Mouse (Mus musculus) ES-E14 (cell line): ENCODE data around the gene Sirt3.

Experiments
- CHD2 ChIP-seq: IDR thresholded peaks from 2 replicates; pipeline ENCODE4 v1.6.1; 2014; ENCODE audit warnings: mild to moderate bottlenecking, low read depth, low read length, inconsistent platforms
- HCFC1 ChIP-seq: IDR thresholded peaks from 2 replicates; pipeline ENCODE4 v1.6.1; 2012; ENCODE audit warnings: low read length, inconsistent platforms, borderline replicate concordance; ENCODE audit not compliant: insufficient read depth
- MAFK ChIP-seq: IDR thresholded peaks from 2 replicates; pipeline ENCODE4 v1.6.1; 2014; ENCODE audit warnings: mild to moderate bottlenecking, low read depth, low read length, inconsistent platforms; ENCODE audit not compliant: insufficient read depth
- ZC3H11A ChIP-seq: IDR thresholded peaks from 2 replicates; pipeline ENCODE4 v1.6.1; 2012; ENCODE audit warnings: low read depth, mild to moderate bottlenecking, inconsistent platforms, low read length, borderline replicate concordance
- ZNF384 ChIP-seq: IDR thresholded peaks from 2 replicates; pipeline ENCODE4 v1.6.1; 2012; ENCODE audit warnings: low read depth, low read length, inconsistent platforms

- TF ChIP-seq MAFK (no peak), ZC3H11A (no peak), HCFC1 (no peak), ZNF384 (no peak), CHD2 (no peak)
Observed at GRCm38 (mm10) chr7:140922398-140923069, 40.4 kb upstream of the Sirt3 start.
